Mouse (Mus musculus): ENCODE data around the gene Dydc1.
"Not testable (repeated sequence)": the region's sequence is repeated elsewhere in the genome, so short reads cannot be mapped to it uniquely, and the experiment has no call there.

Dydc1 gene

GRCm38 (mm10) chr14:41072229-41072943 lies at the start of gene Dydc1:
Gene Dydc1 (plus strand): TSS chr14:41072911.
- DNase-seq (ENCODE audit: low read depth, low spot score): no peak

- DNase-seq (ENCODE audit: low read depth, low spot score): no peak
Measured at GRCm38 (mm10) chr14:41025087-41025486, 47.6 kb upstream of the Dydc1 start.

- no peak for DNase-seq (ENCODE audit: low read depth, low spot score)
Measured at GRCm38 (mm10) chr14:41025594-41026284, 47.0 kb upstream of the Dydc1 start.

- DNase-seq (ENCODE audit: low read depth, low spot score): no peak
Measured at GRCm38 (mm10) chr14:41029303-41029702, 43.4 kb upstream of the Dydc1 start.

- peak; percentile 44 for DNase-seq (ENCODE audit: low read depth, low spot score)
Measured at GRCm38 (mm10) chr14:41030989-41031513, 41.7 kb upstream of the Dydc1 start.

GRCm38 (mm10) chr14:41033135-41034110 lies 39.3 kb upstream of the Dydc1 start:
- DNase-seq (ENCODE audit: low read depth, low spot score): peak; percentile 83

GRCm38 (mm10) chr14:41035146-41035798 lies 37.4 kb upstream of the Dydc1 start:
- peak; percentile 70 for DNase-seq (ENCODE audit: low read depth, low spot score)

GRCm38 (mm10) chr14:41047402-41047801 lies 25.3 kb upstream of the Dydc1 start:
- DNase-seq (ENCODE audit: low read depth, low spot score): no peak

GRCm38 (mm10) chr14:41050471-41050870 lies 22.2 kb upstream of the Dydc1 start:
- DNase-seq (ENCODE audit: low read depth, low spot score): no peak

GRCm38 (mm10) chr14:41052481-41052880 lies 20.2 kb upstream of the Dydc1 start:
- no peak for DNase-seq (ENCODE audit: low read depth, low spot score)

- not testable (repeated sequence) for DNase-seq (ENCODE audit: low read depth, low spot score)
Measured at GRCm38 (mm10) chr14:41053190-41053589, 19.5 kb upstream of the Dydc1 start.

GRCm38 (mm10) chr14:41065168-41065567 lies 7.5 kb upstream of the Dydc1 start:
- no peak for DNase-seq (ENCODE audit: low read depth, low spot score)

- no peak for DNase-seq (ENCODE audit: low read depth, low spot score)
Measured at GRCm38 (mm10) chr14:41066416-41066815, 6.3 kb upstream of the Dydc1 start.

GRCm38 (mm10) chr14:41069108-41069507 lies 3.6 kb upstream of the Dydc1 start, which contains the start of gene Dydc2:
Gene Dydc2 (minus strand): TSS chr14:41069208.
- no peak for DNase-seq (ENCODE audit: low read depth, low spot score)

GRCm38 (mm10) chr14:41070343-41070742 lies 2.4 kb upstream of the Dydc1 start:
- DNase-seq (ENCODE audit: low read depth, low spot score): no peak

GRCm38 (mm10) chr14:41072944-41073275 lies 199 bp downstream of the Dydc1 start:
- DNase-seq (ENCODE audit: low read depth, low spot score): no peak

GRCm38 (mm10) chr14:41082408-41082807 lies 9.7 kb downstream of the Dydc1 start:
- DNase-seq (ENCODE audit: low read depth, low spot score): no peak

- peak; percentile 30 for DNase-seq (ENCODE audit: low read depth, low spot score)
Measured at GRCm38 (mm10) chr14:41087509-41087908, 14.8 kb downstream of the Dydc1 start.

GRCm38 (mm10) chr14:41090777-41091176 lies 18.1 kb downstream of the Dydc1 start:
- DNase-seq (ENCODE audit: low read depth, low spot score): peak; percentile 34

- DNase-seq (ENCODE audit: low read depth, low spot score): peak; percentile 40
Measured at GRCm38 (mm10) chr14:41094114-41094513, 21.4 kb downstream of the Dydc1 start.

GRCm38 (mm10) chr14:41096296-41096860 lies 23.7 kb downstream of the Dydc1 start:
- DNase-seq (ENCODE audit: low read depth, low spot score): no peak
